Mouse (Mus musculus) liver, postnatal 0 days (tissue): Measurements from ENCODE around the gene Foxn3.

Experiments used
- CTCF ChIP-seq: sonication (generic); IDR thresholded peaks from 2 replicates; pipeline ENCODE4 v1.5.1; 2016; ENCODE audit warnings: antibody characterized with exemption, low read depth
- EP300 ChIP-seq: IDR thresholded peaks from 2 replicates; pipeline ENCODE4 v1.6.1; 2016; ENCODE audit warnings: antibody characterized with exemption, low read depth, mild to moderate bottlenecking

- TF ChIP-seq CTCF (no peak), EP300 (no peak)
Measured at GRCm38 (mm10) chr12:99221087-99221846, 342.1 kb downstream of the Foxn3 start.
